Mouse (Mus musculus) thymus, postnatal 14 days (tissue): Measurements from ENCODE around the gene C1qc.

Experiments
- DNase-seq: peaks from one replicate; pipeline ENCODE4 v3.0.0; 2021

The C1qc gene

GRCm38 (mm10) chr4:136842802-136843201 lies 50.1 kb downstream of the C1qc start:
- no peak for DNase-seq

GRCm38 (mm10) chr4:136842033-136842432 lies 50.8 kb downstream of the C1qc start:
- DNase-seq, result no peak

DNA sequence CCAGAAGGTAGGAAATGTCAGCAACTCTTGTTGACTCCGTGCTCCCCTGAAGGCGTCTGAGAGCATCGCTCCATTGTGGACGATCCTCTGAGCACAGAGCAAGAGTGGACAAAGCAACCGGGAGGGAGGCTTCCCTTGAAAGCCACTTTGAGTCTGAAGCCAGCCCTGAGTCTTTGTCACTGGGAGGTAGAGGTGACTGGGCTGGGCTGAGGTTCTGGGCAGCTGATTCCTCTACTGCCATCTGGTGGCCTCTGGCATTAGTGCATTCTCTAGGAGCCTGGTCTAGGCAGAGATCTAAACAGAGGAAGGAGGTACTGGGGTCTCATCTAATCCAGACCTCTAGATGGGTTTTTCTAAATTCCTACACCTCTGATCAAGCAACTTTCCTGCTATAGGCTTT lies 51.8 kb downstream of the C1qc start:
- DNase-seq, result peak; percentile 86
